Mouse (Mus musculus): Measurements from ENCODE around the gene Lhx5.

DNA sequence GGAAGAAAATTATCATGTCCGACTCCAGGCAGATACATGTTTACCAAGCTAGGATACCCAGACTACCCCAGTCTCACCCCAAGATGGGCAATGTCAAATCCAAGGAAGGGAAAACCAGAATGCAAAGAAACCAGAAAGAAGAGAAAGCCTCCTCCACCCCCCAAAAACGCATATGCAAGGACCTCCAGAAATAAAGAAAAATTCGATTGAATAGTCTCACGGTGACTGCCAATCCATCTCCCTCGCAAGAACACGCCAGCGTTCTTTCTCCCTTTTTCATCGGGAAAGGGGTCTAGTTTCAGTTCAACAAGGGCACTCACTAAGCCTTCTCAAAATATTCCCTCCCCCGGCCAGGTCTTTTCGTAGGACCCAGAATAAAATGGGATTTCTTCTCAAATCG is 6.8 kb upstream of the Lhx5 start:
- TF ChIP-seq CTCF (conservative IDR thresholded peaks at IDR 0.05; ENCODE audit: insufficient read depth, insufficient read length, low read depth, low read length) (no peak), POLR2A (IDR thresholded peaks at IDR 0.05; ENCODE audit: low read depth, low read length) (no peak)
